34 mouse cellular contexts compared by ENCODE assay signal in genomic region chr10:63439694-63440228, GRCm38 (mm10). TPM values are rescaled to one million over a fixed set of nuclear protein-coding genes. Genes with fewer than 3 reads are reported as not detected.
DNase-seq lines count a peak whose midpoint lies in the region; ATAC-seq and TF ChIP-seq lines count a peak whose summit lies in the region.
"Had no signal": no experiment of that assay in that cellular context is flagged by ENCODE, and none has a peak within 500 bp of the region (broad histone marks: within the 10 kb centered on the region; RNA-seq: fewer than 3 reads in every experiment).

No protein-coding gene starts in this region.

- TF ChIP-seq POLR2A in MEL (IDR thresholded peaks at IDR 0.05; ENCODE audit: control insufficient read depth in 1 of 2, insufficient read depth in 1 of 2, low read depth in 1 of 2, low read length in 2 of 2, poor library complexity in 1 of 2), result no peak

- ATAC-seq in liver, embryonic 16.5 days (ENCODE audit: low read depth), result peak; percentile 37; the same call in 1 of the 2 replicates
- ATAC-seq in liver, embryonic 12.5 days, result no peak
- peak; percentile 37; the same call in 1 of the 2 replicates for ATAC-seq in megakaryocyte progenitor cell, adult 5-6 weeks (replicated peaks; ENCODE audit: poor library complexity)
- ATAC-seq in frontal cortex, adult (ENCODE audit: low TSS enrichment), result no peak
- ATAC-seq: forebrain, embryonic 13.5 days; forebrain, embryonic 16.5 days; hindbrain, postnatal 0 days; inflammation-experienced regulatory T-cells, adult 6 months; intestine, embryonic 16.5 days had no signal

- H3K4me1 ChIP-seq in liver, embryonic 16.5 days (ENCODE audit: control insufficient read depth, low read depth, low read length), result no peaks in the 10 kb centered on the region
- no peaks in the 10 kb centered on the region for H3K4me1 ChIP-seq in liver, embryonic 12.5 days
- peaks cover 12 to 30% of the 10 kb centered on the region in 2 experiments for H3K4me1 ChIP-seq in MEL (ENCODE audit: control insufficient read depth in 1 of 2, insufficient read depth in 2 of 2, low read length in 2 of 2)
- H3K4me1 ChIP-seq in embryonic facial prominence, embryonic 10.5 days, result no peaks in the 10 kb centered on the region
- H3K4me1 ChIP-seq: embryonic facial prominence, embryonic 13.5 days; forebrain, embryonic 10.5 days; forebrain, embryonic 13.5 days; heart, embryonic 15.5 days; hindbrain, embryonic 10.5 days; hindbrain, embryonic 13.5 days had no signal

- no peaks in the 10 kb centered on the region for H3K9me3 ChIP-seq in liver, embryonic 16.5 days (replicated peaks; ENCODE audit: control insufficient read depth, low read length)
- H3K9me3 ChIP-seq in liver, embryonic 12.5 days (replicated peaks), result no peaks in the 10 kb centered on the region; the same call in 1 of the 2 replicates
- H3K9me3 ChIP-seq in MEL (replicated peaks; ENCODE audit: insufficient read depth, low read length), result no peaks in the 10 kb centered on the region
- H3K9me3 ChIP-seq in embryonic facial prominence, embryonic 10.5 days, result no peaks in the 10 kb centered on the region
- H3K9me3 ChIP-seq: embryonic facial prominence, embryonic 13.5 days; forebrain, embryonic 10.5 days; forebrain, embryonic 13.5 days; G1E; heart, embryonic 15.5 days; hindbrain, embryonic 10.5 days; hindbrain, embryonic 13.5 days had no signal

- WGBS in liver, embryonic 16.5 days (ENCODE audit: insufficient replicate concordance), result 36% methylated on average over 7 of the region's 7 CpGs
- 43% methylated on average over 7 of the region's 7 CpGs for WGBS in liver, embryonic 12.5 days (ENCODE audit: insufficient replicate concordance)
- WGBS in embryonic facial prominence, embryonic 10.5 days, result 73% methylated on average over 7 of the region's 7 CpGs

- no peaks in the 10 kb centered on the region for H3K79me2 ChIP-seq in MEL (ENCODE audit: control insufficient read depth, insufficient read depth, low read length, poor library complexity)

- H3K4me2 ChIP-seq in liver, embryonic 16.5 days (ENCODE audit: low read depth, low read length), result no peak overlapping the region
- no peak overlapping the region for H3K4me2 ChIP-seq in liver, embryonic 12.5 days
- H3K4me2 ChIP-seq: embryonic facial prominence, embryonic 13.5 days; forebrain, embryonic 13.5 days; heart, embryonic 11.5 days; heart, embryonic 15.5 days; hindbrain, embryonic 13.5 days had no signal

- no peak overlapping the region for H3K9ac ChIP-seq in liver, embryonic 16.5 days (ENCODE audit: low read depth, low read length)
- no peak overlapping the region for H3K9ac ChIP-seq in liver, embryonic 12.5 days
- no peak overlapping the region for H3K9ac ChIP-seq in MEL (ENCODE audit: control insufficient read depth, low read depth, low read length, poor library complexity, severe bottlenecking)
- H3K9ac ChIP-seq: embryonic facial prominence, embryonic 13.5 days; forebrain, embryonic 13.5 days; heart, embryonic 15.5 days; hindbrain, embryonic 13.5 days had no signal

- TF ChIP-seq RAD21 in MEL (IDR thresholded peaks at IDR 0.05; ENCODE audit: low read depth, low read length), result no peak

- no peak overlapping the region for H3K4me3 ChIP-seq in liver, embryonic 16.5 days (ENCODE audit: low read depth, low read length)
- H3K4me3 ChIP-seq in liver, embryonic 12.5 days, result no peak overlapping the region
- no peak overlapping the region for H3K4me3 ChIP-seq in MEL (ENCODE audit: control insufficient read depth in 1 of 2, insufficient read depth in 1 of 2, low read depth in 2 of 2, low read length in 2 of 2)
- no peak overlapping the region for H3K4me3 ChIP-seq in embryonic facial prominence, embryonic 10.5 days
- H3K4me3 ChIP-seq: embryonic facial prominence, embryonic 13.5 days; forebrain, embryonic 10.5 days; forebrain, embryonic 13.5 days; gastrocnemius, adult 2 months; heart, embryonic 15.5 days; hindbrain, embryonic 10.5 days; hindbrain, embryonic 13.5 days had no signal

- H3K27me3 ChIP-seq in liver, embryonic 16.5 days (ENCODE audit: control insufficient read depth, insufficient read depth, low read depth, low read length), result no peaks in the 10 kb centered on the region
- H3K27me3 ChIP-seq in liver, embryonic 12.5 days (replicated peaks), result no peaks in the 10 kb centered on the region
- H3K27me3 ChIP-seq in MEL (ENCODE audit: control insufficient read depth in 1 of 2, insufficient read depth in 2 of 2, low read length in 2 of 2), result no peaks in the 10 kb centered on the region
- no peaks in the 10 kb centered on the region for H3K27me3 ChIP-seq in embryonic facial prominence, embryonic 10.5 days (replicated peaks; ENCODE audit: low read depth, poor library complexity, severe bottlenecking)
- H3K27me3 ChIP-seq: CH12.LX; embryonic facial prominence, embryonic 13.5 days; forebrain, embryonic 13.5 days; heart, embryonic 15.5 days; hindbrain, embryonic 13.5 days had no signal

- no peaks in the 10 kb centered on the region for H3K36me3 ChIP-seq in liver, embryonic 16.5 days (ENCODE audit: control insufficient read depth, insufficient read depth)
- no peaks in the 10 kb centered on the region for H3K36me3 ChIP-seq in liver, embryonic 12.5 days
- H3K36me3 ChIP-seq in MEL (ENCODE audit: control insufficient read depth in 1 of 2, insufficient read depth in 2 of 2, low read length in 2 of 2), result peaks cover 0 to 26% of the 10 kb centered on the region in 2 experiments; a peak in 2 of 4 replicates
- no peaks in the 10 kb centered on the region for H3K36me3 ChIP-seq in embryonic facial prominence, embryonic 10.5 days (replicated peaks)
- H3K36me3 ChIP-seq: embryonic facial prominence, embryonic 13.5 days; forebrain, embryonic 10.5 days; G1E; heart, embryonic 15.5 days; hindbrain, embryonic 10.5 days; hindbrain, embryonic 13.5 days had no signal

- TF ChIP-seq CTCF in MEL (IDR thresholded peaks at IDR 0.05 in 2 of 3, conservative IDR thresholded peaks at IDR 0.05 in 1 of 3; ENCODE audit: control insufficient read depth in 1 of 3, insufficient read depth in 1 of 3, low read depth in 2 of 3, low read length in 3 of 3, poor library complexity in 1 of 3, severe bottlenecking in 1 of 3), result no peak

- DNase-seq in MEL (ENCODE audit: low read depth, low spot score) (peak; percentile 57), ZHBTc4 (ENCODE audit: low read depth, low spot score) (peak; percentile 16)
- no peak for DNase-seq in cerebellum, adult 9-10 months
- no peak for DNase-seq in embryonic facial prominence, embryonic 10.5 days (ENCODE audit: low spot score)
- DNase-seq: adrenal gland, postnatal 10 days; adrenal gland, postnatal 36 days; cerebellum, adult 18-20 months; cerebellum, postnatal 14 days; gastrocnemius, adult 2 months; gastrocnemius, postnatal 14 days; heart, adult 18-20 months; heart, postnatal 10 days; heart, postnatal 36 days; kidney, adult 18-20 months had no signal

- no peak overlapping the region for H3K27ac ChIP-seq in liver, embryonic 16.5 days (ENCODE audit: low read length)
- H3K27ac ChIP-seq in liver, embryonic 12.5 days, result no peak overlapping the region
- H3K27ac ChIP-seq in MEL (ENCODE audit: control insufficient read depth, low read depth, low read length), result peak overlapping the region; percentile 29; the same call in 1 of the 2 replicates
- no peak overlapping the region for H3K27ac ChIP-seq in embryonic facial prominence, embryonic 10.5 days (replicated peaks)
- H3K27ac ChIP-seq: embryonic facial prominence, embryonic 13.5 days; forebrain, embryonic 10.5 days; forebrain, embryonic 13.5 days; gastrocnemius, adult 2 months; heart, embryonic 15.5 days; hindbrain, embryonic 10.5 days; hindbrain, embryonic 13.5 days; hindbrain, postnatal 0 days had no signal

- peak in 1 of 2 experiments; percentile 63; a peak in 2 of 4 replicates for TF ChIP-seq EP300 in MEL (IDR thresholded peaks at IDR 0.05; ENCODE audit: low read depth in 1 of 2, low read length in 2 of 2)

RNA-seq across cellular contexts. Expression of gene Ctnna3, which starts 9.9 kb away (rescaled TPM):
- 0.09 and 0.11 TPM in 2 replicates for polyA plus RNA-seq in liver, embryonic 16.5 days (2015; fragmentation: Nextera tagmentation; extraction: Ambion mirVana)
- 0.05 and 0.08 TPM in 2 replicates for polyA plus RNA-seq in liver, embryonic 12.5 days (2016; fragmentation: Nextera tagmentation; extraction: Ambion mirVana)
- total RNA-seq in MEL (2012; rRNA removed), result not detected in 2 replicates
- not detected for polyA plus RNA-seq in MEL (2012; ENCODE audit: insufficient read depth in 1 of 2, insufficient read length in 2 of 2, low read depth in 1 of 2, low replicate concordance in 2 of 2, missing spikeins in 1 of 2)
- not detected in 2 replicates for total RNA-seq in megakaryocyte progenitor cell, adult 5-6 weeks (2015)
- not detected in 2 replicates for total RNA-seq in megakaryocyte progenitor cell, adult 5-6 weeks (2017)
- 0.10 and 0.22 TPM in 2 replicates for polyA plus RNA-seq in embryonic facial prominence, embryonic 10.5 days (2016; fragmentation: Nextera tagmentation; extraction: Ambion mirVana)
- total RNA-seq: G1E had no signal
- polyA plus RNA-seq: G1E had no signal

RNA-seq across cellular contexts. Expression of gene Gm7075, which starts 18.2 kb away (rescaled TPM):
- polyA plus RNA-seq in liver, embryonic 16.5 days (2015; fragmentation: Nextera tagmentation; extraction: Ambion mirVana), result not detected in 2 replicates
- polyA plus RNA-seq in liver, embryonic 12.5 days (2016; fragmentation: Nextera tagmentation; extraction: Ambion mirVana), result not detected in 2 replicates
- total RNA-seq in MEL (2012; rRNA removed), result not detected in 2 replicates
- polyA plus RNA-seq in MEL (2012; ENCODE audit: insufficient read depth in 1 of 2, insufficient read length in 2 of 2, low read depth in 1 of 2, low replicate concordance in 2 of 2, missing spikeins in 1 of 2), result not detected
- total RNA-seq in megakaryocyte progenitor cell, adult 5-6 weeks (2015), result not detected in 2 replicates
- not detected in 2 replicates for total RNA-seq in megakaryocyte progenitor cell, adult 5-6 weeks (2017)
- not detected in 2 replicates for polyA plus RNA-seq in embryonic facial prominence, embryonic 10.5 days (2016; fragmentation: Nextera tagmentation; extraction: Ambion mirVana)
- total RNA-seq: adrenal gland, adult 18-20 months; adrenal gland, postnatal 10 days; adrenal gland, postnatal 36 days; CH12.LX; G1E; gastrocnemius, adult 2 months; gastrocnemius, postnatal 14 days; gastrocnemius, postnatal 4 days; heart, adult 18-20 months; heart, postnatal 10 days; heart, postnatal 36 days; hindbrain, postnatal 0 days had no signal
- polyA plus RNA-seq: embryonic facial prominence, embryonic 13.5 days; forebrain, embryonic 10.5 days; forebrain, embryonic 13.5 days; forebrain, embryonic 16.5 days; frontal cortex, adult 2 months; G1E; heart, embryonic 11.5 days; heart, embryonic 15.5 days; hindbrain, embryonic 10.5 days; hindbrain, embryonic 13.5 days; hindbrain, postnatal 0 days; inflammation-experienced regulatory T-cells, adult 6 months; intestine, embryonic 16.5 days had no signal

RNA-seq across cellular contexts. Expression of gene Dnajc12, which starts 57.5 kb away (rescaled TPM):
- 17.0 and 19.1 TPM in 2 replicates for polyA plus RNA-seq in liver, embryonic 16.5 days (2015; fragmentation: Nextera tagmentation; extraction: Ambion mirVana)
- 13.0 and 14.2 TPM in 2 replicates for polyA plus RNA-seq in liver, embryonic 12.5 days (2016; fragmentation: Nextera tagmentation; extraction: Ambion mirVana)
- total RNA-seq in MEL (2012; rRNA removed), result 2.7 and 2.9 TPM in 2 replicates
- polyA plus RNA-seq in MEL (2012; ENCODE audit: insufficient read depth in 1 of 2, insufficient read length in 2 of 2, low read depth in 1 of 2, low replicate concordance in 2 of 2, missing spikeins in 1 of 2), result 1 to 10 TPM in 1 of 2 experiments, not detected in 1; 7.3 TPM
- 7.4 and 15.1 TPM in 2 replicates for total RNA-seq in megakaryocyte progenitor cell, adult 5-6 weeks (2015)
- 5.3 and 5.9 TPM in 2 replicates for total RNA-seq in megakaryocyte progenitor cell, adult 5-6 weeks (2017)
- 8.7 and 9.4 TPM in 2 replicates for polyA plus RNA-seq in embryonic facial prominence, embryonic 10.5 days (2016; fragmentation: Nextera tagmentation; extraction: Ambion mirVana)

RNA-seq across cellular contexts. Expression of gene Sirt1, which starts 58.3 kb away (rescaled TPM):
- 2.4 and 3.1 TPM in 2 replicates for polyA plus RNA-seq in liver, embryonic 16.5 days (2015; fragmentation: Nextera tagmentation; extraction: Ambion mirVana)
- 6.0 and 7.5 TPM in 2 replicates for polyA plus RNA-seq in liver, embryonic 12.5 days (2016; fragmentation: Nextera tagmentation; extraction: Ambion mirVana)
- 9.1 and 13.2 TPM in 2 replicates for total RNA-seq in MEL (2012; rRNA removed)
- 10 to 100 TPM in 1 of 2 experiments, not detected in 1; 19.8 TPM for polyA plus RNA-seq in MEL (2012; ENCODE audit: insufficient read depth in 1 of 2, insufficient read length in 2 of 2, low read depth in 1 of 2, low replicate concordance in 2 of 2, missing spikeins in 1 of 2)
- 44.1 and 50.3 TPM in 2 replicates for total RNA-seq in megakaryocyte progenitor cell, adult 5-6 weeks (2015)
- 35.1 and 38.2 TPM in 2 replicates for total RNA-seq in megakaryocyte progenitor cell, adult 5-6 weeks (2017)
- polyA plus RNA-seq in embryonic facial prominence, embryonic 10.5 days (2016; fragmentation: Nextera tagmentation; extraction: Ambion mirVana), result 6.3 and 6.4 TPM in 2 replicates

Comparison
In these comparisons a context has a peak if more than half of its experiments do, and no peak if none do; other contexts are left out.
1. ATAC-seq: peak in liver, embryonic 16.5 days (single experiment) and megakaryocyte progenitor cell, adult 5-6 weeks (single experiment); none in liver, embryonic 12.5 days (single experiment) and frontal cortex, adult (single experiment).
2. DNase-seq: peak in MEL (single experiment) and ZHBTc4 (single experiment); none in cerebellum, adult 9-10 months (single experiment) and embryonic facial prominence, embryonic 10.5 days (single experiment).